Mouse (Mus musculus): ENCODE measurements at regions not wholly inside any gene's neighbourhood (a gene's known extent, or its start where the extent isn't known, plus 50 kb on each side); places are given as distances from the start of the nearest gene placed in this dataset.

DNA sequence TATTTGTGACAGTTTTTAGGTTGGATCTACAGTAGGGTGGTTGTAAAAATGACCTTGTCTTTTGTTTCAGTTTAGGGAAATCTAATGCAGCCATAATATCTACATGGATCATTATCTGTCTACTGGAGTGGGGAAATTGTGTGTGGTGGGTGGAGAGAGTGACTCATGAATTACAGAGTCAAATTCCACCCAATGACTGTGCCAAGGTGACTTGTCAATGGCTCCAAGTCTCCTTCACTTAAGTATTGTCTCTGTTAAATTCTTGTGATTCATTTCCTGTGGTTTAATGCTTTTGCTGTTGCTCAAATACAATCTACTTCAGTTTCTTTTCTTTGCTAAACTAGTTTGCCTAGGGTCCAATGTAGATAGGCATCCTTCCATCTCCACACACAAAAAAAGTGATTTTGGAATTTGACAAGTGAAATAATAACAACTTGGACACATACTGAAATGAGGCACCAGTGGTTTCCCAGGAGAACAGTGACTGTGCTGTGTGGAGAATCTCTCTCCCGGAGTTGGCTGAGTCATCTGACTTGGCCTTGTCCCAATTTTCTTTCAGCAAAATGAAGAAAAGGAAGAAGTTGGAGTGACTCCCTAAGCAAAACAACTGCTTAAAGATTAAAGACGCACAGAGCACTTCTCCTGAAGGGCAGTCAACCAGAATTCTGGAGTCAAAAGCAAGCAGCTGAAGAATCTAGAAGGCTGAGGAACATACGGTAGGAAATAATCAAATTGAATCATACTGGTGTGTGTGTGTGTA lies 352.2 kb downstream of the Kcnh5 start:
- no peak for TF ChIP-seq CTCF (IDR thresholded peaks at IDR 0.05; ENCODE audit: low read depth)
- no peak for TF ChIP-seq EP300 (IDR thresholded peaks at IDR 0.05; ENCODE audit: low read depth)
